Mouse (Mus musculus) testis, adult 2 months (tissue): ENCODE measurements around the gene Ccdc114. TPM values are rescaled to one million over a fixed set of nuclear protein-coding genes. Genes with fewer than 3 reads are reported as not detected.
"Not testable (repeated sequence)": the region's sequence is repeated elsewhere in the genome, so short reads cannot be mapped to it uniquely, and the experiment has no call there.

Experiments used
- H3K27ac ChIP-seq: fragments of 200-500 bp; 2 replicates; pipeline ENCODE4 v1.5.1; 2012; ENCODE audit warnings: low read depth, low read length; ENCODE audit not compliant: control insufficient read depth, insufficient read depth
- H3K27me3 ChIP-seq: fragments of 200-500 bp; 2 replicates; pipeline ENCODE4 v1.6.1; 2012; ENCODE audit warnings: mild to moderate bottlenecking, low read length, moderate library complexity; ENCODE audit not compliant: control insufficient read depth, insufficient read depth
- H3K36me3 ChIP-seq: fragments of 200-500 bp; 2 replicates; pipeline ENCODE4 v1.6.1; 2012; ENCODE audit warnings: mild to moderate bottlenecking, low read length; ENCODE audit not compliant: control insufficient read depth, insufficient read depth
- H3K4me1 ChIP-seq: fragments of 200-500 bp; 2 replicates; pipeline ENCODE4 v1.6.1; 2012; ENCODE audit warnings: low read length; ENCODE audit not compliant: control insufficient read depth, insufficient read depth
- H3K4me3 ChIP-seq: fragments of 200-500 bp; 2 replicates; pipeline ENCODE4 v1.5.1; 2012; ENCODE audit warnings: low read depth, mild to moderate bottlenecking, low read length, moderate library complexity, mixed read lengths; ENCODE audit not compliant: control insufficient read depth
- CTCF ChIP-seq: fragments of 200-500 bp; IDR thresholded peaks from 2 replicates; pipeline ENCODE4 v1.5.1; 2012; ENCODE audit warnings: low read depth, mild to moderate bottlenecking, inconsistent platforms, low read length, moderate library complexity; ENCODE audit not compliant: control insufficient read depth, insufficient read depth, insufficient replicate concordance
- POLR2A ChIP-seq: fragments of 200-500 bp; IDR thresholded peaks from 2 replicates; pipeline ENCODE4 v1.6.1; 2012; ENCODE audit warnings: low read depth, mild to moderate bottlenecking, inconsistent platforms, low read length, moderate library complexity; ENCODE audit not compliant: control insufficient read depth
- polyA plus RNA-seq: library from polyadenylated mRNA; depleted of rRNA; stranded (reverse); fragments of >200 nt; gene quantifications from 2 replicates; pipeline ENCODE4 v1.2.3, GENCODE M21; 2012

Ccdc114 gene
- polyA plus RNA-seq, 1 experiment: 26.2 TPM

- peaks cover 13% of the 10 kb centered on the region for H3K4me1 ChIP-seq
- TF ChIP-seq CTCF (0 out of 2 replicates have a peak, but pooled peaks have one; percentile 1), POLR2A (peak; percentile 83; the same call in 1 of the 2 replicates)
These were observed 27.2 kb upstream of the Ccdc114 start, which contains the start of the genes Syngr4 and Tmem143 for GRCm38 (mm10) chr7:45896517-45897257. Syngr4 (minus strand) TSS chr7:45896714. Tmem143 (plus strand) TSS chr7:45896941.

GRCm38 (mm10) chr7:45897258-45897757, 26.6 kb upstream of the Ccdc114 start:
- Histone ChIP-seq H3K4me3 (peak overlapping the region; percentile 85), H3K27ac (peak overlapping the region; percentile 91), H3K27me3 (no peaks in the 10 kb centered on the region), H3K4me1 (peaks cover 13% of the 10 kb centered on the region), H3K36me3 (no peaks in the 10 kb centered on the region; the same call in 1 of the 2 replicates)
- TF ChIP-seq CTCF (no peak), POLR2A (0 out of 2 replicates have a peak, but pooled peaks have one; percentile 16)

More at GRCm38 (mm10) chr7:45896517-45897257, 27.2 kb upstream of the Ccdc114 start, which contains the start of the genes Syngr4 and Tmem143:
- H3K4me3 ChIP-seq: peak within 1 kb of the TSS; percentile 95
- no peaks in the 10 kb centered on the region for H3K27me3 ChIP-seq
- no peaks in the 10 kb centered on the region; the same call in 1 of the 2 replicates for H3K36me3 ChIP-seq
- H3K27ac ChIP-seq: peak within 1 kb of the TSS; percentile 97

- H3K4me1 ChIP-seq: peaks cover 13% of the 10 kb centered on the region
- not testable (repeated sequence) for H3K27me3 ChIP-seq, H3K36me3 ChIP-seq, H3K27ac ChIP-seq, H3K4me3 ChIP-seq
These were observed 25.7 kb upstream of the Ccdc114 start for GRCm38 (mm10) chr7:45898125-45898524.

- H3K27me3 ChIP-seq: no peaks in the 10 kb centered on the region
- peak; percentile 39; the same call in 1 of the 2 replicates for TF ChIP-seq POLR2A
- no peak for TF ChIP-seq CTCF
- no peaks in the 10 kb centered on the region for H3K36me3 ChIP-seq
- peak overlapping the region; percentile 17; the same call in 1 of the 2 replicates for H3K27ac ChIP-seq
- H3K4me1 ChIP-seq: peaks cover 5% of the 10 kb centered on the region
- peak overlapping the region; percentile 39 for H3K4me3 ChIP-seq
These were observed 22.3 kb upstream of the Ccdc114 start for GRCm38 (mm10) chr7:45901562-45901961.

- Histone ChIP-seq H3K36me3 (no peaks in the 10 kb centered on the region), H3K4me1 (peaks cover 1% of the 10 kb centered on the region), H3K27ac (peak overlapping the region; percentile 22; the same call in 1 of the 2 replicates), H3K4me3 (no peak overlapping the region), H3K27me3 (no peaks in the 10 kb centered on the region)
- no peak for TF ChIP-seq CTCF
- TF ChIP-seq POLR2A: no peak
These were observed 21.3 kb upstream of the Ccdc114 start for GRCm38 (mm10) chr7:45902481-45903002.

GRCm38 (mm10) chr7:45906622-45907021, 17.2 kb upstream of the Ccdc114 start:
- Histone ChIP-seq H3K27me3 (no peaks in the 10 kb centered on the region), H3K4me3 (no peak overlapping the region), H3K4me1 (no peaks in the 10 kb centered on the region), H3K27ac (no peak overlapping the region), H3K36me3 (no peaks in the 10 kb centered on the region; the same call in 1 of the 2 replicates)
- TF ChIP-seq CTCF (no peak), POLR2A (no peak)

- Histone ChIP-seq H3K27ac (no peak overlapping the region), H3K27me3 (no peaks in the 10 kb centered on the region), H3K4me1 (no peaks in the 10 kb centered on the region), H3K4me3 (no peak overlapping the region), H3K36me3 (no peaks in the 10 kb centered on the region; the same call in 1 of the 2 replicates)
- no peak for TF ChIP-seq CTCF
These were observed 15.5 kb upstream of the Ccdc114 start for GRCm38 (mm10) chr7:45908384-45908783.
